Mouse (Mus musculus): ENCODE results near the gene Msl2.
A peak's percentile ranks its signal among the peaks of the same experiment; 100 is the strongest.

Msl2 gene

GRCm38 (mm10) chr9:101075091-101075581, 1.2 kb downstream of the Msl2 start:
- DNase-seq = peak; percentile 18

- DNase-seq = no peak
Observed at GRCm38 (mm10) chr9:101075694-101076093, 1.8 kb downstream of the Msl2 start.

GRCm38 (mm10) chr9:101076095-101076875, 2.4 kb downstream of the Msl2 start:
- no peak for DNase-seq

- DNase-seq = no peak
Observed at GRCm38 (mm10) chr9:101077486-101077885, 3.6 kb downstream of the Msl2 start.

GRCm38 (mm10) chr9:101078579-101078978, 4.7 kb downstream of the Msl2 start:
- no peak for DNase-seq

- DNase-seq = no peak
Observed at GRCm38 (mm10) chr9:101080046-101080685, 6.3 kb downstream of the Msl2 start.

GRCm38 (mm10) chr9:101083728-101084127, 9.8 kb downstream of the Msl2 start:
- no peak for DNase-seq

- no peak for DNase-seq
Observed at GRCm38 (mm10) chr9:101095425-101095824, 21.5 kb downstream of the Msl2 start.

- no peak for DNase-seq
Observed at GRCm38 (mm10) chr9:101096461-101096860, 22.6 kb downstream of the Msl2 start.

GRCm38 (mm10) chr9:101097542-101097941, 23.6 kb downstream of the Msl2 start:
- DNase-seq = no peak

GRCm38 (mm10) chr9:101099445-101099844, 25.5 kb downstream of the Msl2 start:
- no peak for DNase-seq

GRCm38 (mm10) chr9:101100163-101100562, 26.3 kb downstream of the Msl2 start:
- no peak for DNase-seq

GRCm38 (mm10) chr9:101101547-101101946, 27.6 kb downstream of the Msl2 start:
- DNase-seq = no peak

- no peak for DNase-seq
Observed at GRCm38 (mm10) chr9:101102288-101102687, 28.4 kb downstream of the Msl2 start.

- no peak for DNase-seq
Observed at GRCm38 (mm10) chr9:101104931-101105330, 31.0 kb downstream of the Msl2 start.

- DNase-seq = no peak
Observed at GRCm38 (mm10) chr9:101105735-101106134, 31.8 kb downstream of the Msl2 start.

GRCm38 (mm10) chr9:101107386-101107785, 33.5 kb downstream of the Msl2 start:
- no peak for DNase-seq

GRCm38 (mm10) chr9:101110013-101110412, 36.1 kb downstream of the Msl2 start:
- no peak for DNase-seq

GRCm38 (mm10) chr9:101113317-101113716, 39.4 kb downstream of the Msl2 start:
- DNase-seq = no peak

GRCm38 (mm10) chr9:101114182-101114884, 40.4 kb downstream of the Msl2 start:
- no peak for DNase-seq

GRCm38 (mm10) chr9:101143635-101144034, 69.7 kb downstream of the Msl2 start:
- DNase-seq = no peak

- no peak for DNase-seq
Observed at GRCm38 (mm10) chr9:101152872-101153271, 79.0 kb downstream of the Msl2 start.
